Mouse (Mus musculus) CD4-positive, CD25-positive, alpha-beta regulatory T cell, adult 2 months (primary cell): ENCODE results near the gene Nckap5.
A peak's percentile ranks its signal among the peaks of the same experiment; 100 is the strongest.

Experiments
- DNase-seq: peaks from one replicate; pipeline ENCODE4 v3.0.0-alpha.2; 2012; ENCODE audit warnings: low read depth, low spot score

The Nckap5 gene

DNA sequence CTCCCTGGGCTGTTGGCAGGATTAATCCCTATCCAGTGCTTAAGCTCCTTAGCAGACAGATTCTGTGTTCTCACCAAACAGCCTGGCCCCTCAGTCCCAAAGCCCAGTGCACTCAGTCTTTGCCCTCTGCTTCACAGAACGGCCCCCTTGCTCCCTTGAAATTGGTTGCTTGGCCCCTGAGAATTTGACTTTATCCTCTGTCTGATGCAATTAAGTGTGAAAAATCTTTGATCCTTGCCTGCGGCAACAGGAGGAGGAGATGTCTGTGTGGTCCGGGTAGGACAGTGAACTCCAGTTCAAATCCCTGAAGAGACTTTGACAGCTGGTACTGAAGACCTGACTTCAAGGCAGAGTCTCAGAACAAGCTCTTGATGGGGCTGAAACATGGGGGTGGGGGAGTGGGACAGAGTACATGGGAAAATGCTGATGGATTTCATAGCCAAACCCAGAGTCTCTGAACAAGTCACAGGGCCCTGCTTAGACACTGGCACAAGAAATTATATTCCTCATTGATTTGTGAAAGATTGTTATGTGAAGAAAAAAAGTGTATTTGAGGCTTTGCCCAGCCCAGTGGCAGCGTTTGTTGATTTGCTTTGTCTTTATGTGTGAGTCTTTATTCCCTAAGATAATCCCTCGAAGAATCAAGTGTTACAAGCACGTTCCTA, 65.0 kb downstream of the Nckap5 start:
- DNase-seq = no peak

DNA sequence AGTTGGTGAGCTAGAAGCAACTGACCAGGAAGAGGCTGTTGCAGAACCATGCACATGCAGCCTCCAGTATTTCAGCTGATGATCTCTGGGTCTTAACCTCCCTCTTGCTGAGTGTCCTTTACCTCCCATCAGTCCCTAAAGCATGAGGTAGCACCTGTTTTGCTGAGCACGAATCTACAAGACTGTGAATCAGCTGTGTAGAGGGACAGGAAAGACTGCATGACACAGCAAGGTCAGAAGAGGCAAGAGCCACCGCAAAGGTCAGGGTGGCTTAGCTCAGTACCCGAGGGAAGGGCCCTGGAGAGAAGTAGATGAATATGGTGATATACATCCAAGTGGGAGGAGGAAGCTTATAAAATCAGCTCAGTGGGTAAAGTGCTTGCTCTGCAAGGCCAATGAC, 66.4 kb downstream of the Nckap5 start:
- DNase-seq = no peak

DNA sequence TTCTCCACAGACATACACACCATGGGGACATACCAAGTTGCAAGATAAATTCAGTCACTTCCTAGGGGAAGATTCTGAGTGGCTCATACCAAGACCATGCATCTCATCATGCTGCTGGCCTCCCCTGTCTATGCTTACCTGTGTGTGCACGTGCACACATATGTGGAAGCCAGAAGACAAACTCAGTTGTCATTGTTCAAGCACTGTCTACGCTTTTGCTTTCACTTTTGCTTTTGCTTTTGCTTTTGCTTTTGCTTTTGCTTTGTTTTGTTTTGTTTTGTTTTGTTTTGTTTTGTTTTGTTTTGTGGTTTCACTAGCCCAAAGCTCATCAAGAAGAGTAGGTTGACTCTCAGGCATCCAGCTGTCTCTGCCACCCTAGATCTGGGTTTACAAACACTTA, 67.4 kb downstream of the Nckap5 start:
- peak; percentile 27 for DNase-seq

DNA sequence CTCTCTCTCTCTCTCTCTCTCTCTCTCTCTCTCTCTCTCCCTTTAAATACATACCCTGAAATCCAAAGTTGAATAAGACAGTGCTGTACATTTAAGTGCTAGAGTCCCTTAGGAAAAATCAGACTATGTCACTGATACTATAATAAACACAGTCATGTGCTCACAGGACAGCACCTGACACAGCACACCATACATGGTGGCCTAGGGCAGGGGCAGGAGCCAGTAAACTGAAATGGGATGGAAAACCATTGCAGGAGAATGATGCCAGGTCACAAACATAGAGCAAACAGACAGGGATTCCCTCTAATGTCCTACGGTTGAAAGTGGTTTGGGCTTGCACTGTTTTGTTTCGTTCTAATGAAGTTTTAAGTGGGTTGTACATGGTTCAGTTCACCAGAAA, 70.2 kb downstream of the Nckap5 start:
- no peak for DNase-seq

DNA sequence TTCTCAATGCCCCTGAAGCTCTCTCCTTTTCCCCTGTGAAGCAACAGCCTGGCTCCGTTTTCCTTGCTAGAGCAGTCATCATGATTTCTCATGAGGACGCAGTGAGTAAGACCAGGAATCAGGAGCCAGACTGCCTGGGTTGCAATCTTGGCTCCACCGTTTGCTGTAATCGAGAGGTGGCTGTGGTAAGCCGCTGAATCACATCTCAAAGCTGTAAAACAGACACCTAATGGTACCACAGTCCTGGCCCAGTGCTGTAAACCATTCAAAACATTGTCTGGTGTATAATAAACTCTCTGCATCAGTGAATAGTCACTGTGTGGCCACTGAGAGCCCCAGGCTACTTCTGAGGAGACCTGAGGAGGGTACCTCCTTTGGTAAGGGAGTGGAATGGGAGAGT, 74.9 kb downstream of the Nckap5 start:
- DNase-seq = no peak

DNA sequence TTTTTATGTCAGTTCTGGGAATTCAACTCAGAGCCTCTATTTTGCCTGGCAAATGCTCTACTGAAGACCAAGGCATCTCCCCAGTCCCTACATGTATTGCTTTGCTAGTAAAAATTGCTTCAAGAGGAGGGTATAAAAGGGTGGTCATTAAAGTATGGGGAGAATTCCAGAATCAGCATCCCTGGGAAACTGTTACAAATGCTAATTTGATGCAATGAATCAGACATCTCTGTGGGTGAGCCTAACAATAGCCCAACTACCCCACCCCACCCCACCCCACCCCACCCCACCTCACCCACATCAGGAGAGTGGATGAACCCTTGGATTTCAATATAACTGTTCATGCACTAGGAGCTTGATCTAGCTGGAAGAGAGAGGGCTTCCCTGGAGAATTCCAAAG, 77.0 kb downstream of the Nckap5 start:
- DNase-seq = no peak

DNA sequence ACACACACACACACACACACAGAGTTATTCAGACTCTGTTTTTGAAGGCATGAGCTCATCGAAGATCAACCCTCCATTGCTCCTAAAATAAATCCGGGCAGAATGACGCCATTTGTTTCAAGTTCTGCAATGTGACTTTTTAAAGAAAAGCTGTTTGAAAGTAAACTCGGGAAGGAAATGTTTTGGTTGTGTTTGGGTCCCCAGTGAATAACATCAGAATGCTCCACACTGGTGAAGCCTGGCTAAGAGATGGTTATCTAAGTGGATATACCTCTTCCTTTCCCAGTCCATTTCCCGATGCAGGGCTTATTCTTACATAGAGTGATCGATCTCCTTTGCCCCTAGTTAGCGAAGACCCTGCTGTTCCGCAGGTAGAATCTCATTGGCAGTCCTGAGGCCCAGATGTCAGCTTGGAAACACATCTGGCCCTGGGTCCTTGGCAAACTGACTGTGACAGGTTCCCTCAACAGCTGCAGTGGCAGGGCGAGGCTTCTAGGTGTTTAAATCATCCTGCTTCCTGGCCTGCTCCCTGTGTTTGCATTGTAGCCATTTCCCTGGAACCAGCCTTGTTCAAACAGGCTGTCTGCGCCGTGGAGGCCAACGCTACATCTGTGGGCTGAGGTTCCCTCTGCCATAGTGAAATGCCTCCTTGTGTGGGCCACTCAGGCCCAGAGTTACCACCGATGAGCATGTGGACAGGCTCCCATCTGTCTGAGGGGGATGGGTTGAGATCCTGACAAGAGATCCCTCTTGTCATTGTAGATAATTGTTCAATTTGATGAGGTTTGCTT, 78.2 kb downstream of the Nckap5 start:
- DNase-seq = no peak

DNA sequence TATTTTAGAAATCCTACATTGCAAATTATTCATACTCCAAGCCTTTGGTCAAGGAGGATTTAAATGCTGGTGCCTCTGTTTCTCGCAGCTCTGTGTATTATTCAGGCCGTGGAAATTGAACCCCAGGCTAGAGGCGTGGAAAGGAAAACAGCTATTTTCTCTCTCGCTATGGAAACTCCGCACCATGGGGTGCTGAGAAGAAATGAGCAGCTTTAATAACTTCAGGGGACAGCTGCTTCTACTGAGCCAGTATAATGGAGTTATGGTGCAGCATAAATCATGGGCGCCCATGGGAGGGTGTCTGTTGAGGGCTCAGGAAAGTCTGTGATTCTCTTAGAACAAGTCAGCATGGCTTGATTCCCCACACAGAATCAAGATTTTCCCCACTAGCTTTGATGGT, 79.5 kb downstream of the Nckap5 start:
- no peak for DNase-seq

DNA sequence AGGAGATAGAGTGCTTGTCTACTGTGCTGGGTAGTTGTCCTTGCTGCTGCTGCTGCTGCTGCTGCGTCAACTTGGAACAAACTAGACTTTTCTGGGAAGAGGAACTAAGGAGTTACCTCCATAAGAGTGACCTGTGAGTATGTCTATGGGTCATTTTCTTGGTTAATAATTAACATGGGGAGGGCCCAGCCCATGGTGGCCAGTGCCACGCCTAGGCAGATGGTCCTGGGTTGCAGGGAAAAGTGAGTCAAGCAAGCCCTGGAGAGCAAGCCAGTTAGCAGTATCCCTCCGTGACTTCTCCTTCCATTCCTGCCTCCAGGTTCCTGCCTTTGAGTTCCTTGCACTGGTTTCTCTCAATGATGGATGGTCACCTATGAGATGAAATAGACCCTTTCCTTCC, 80.4 kb downstream of the Nckap5 start:
- DNase-seq = no peak

DNA sequence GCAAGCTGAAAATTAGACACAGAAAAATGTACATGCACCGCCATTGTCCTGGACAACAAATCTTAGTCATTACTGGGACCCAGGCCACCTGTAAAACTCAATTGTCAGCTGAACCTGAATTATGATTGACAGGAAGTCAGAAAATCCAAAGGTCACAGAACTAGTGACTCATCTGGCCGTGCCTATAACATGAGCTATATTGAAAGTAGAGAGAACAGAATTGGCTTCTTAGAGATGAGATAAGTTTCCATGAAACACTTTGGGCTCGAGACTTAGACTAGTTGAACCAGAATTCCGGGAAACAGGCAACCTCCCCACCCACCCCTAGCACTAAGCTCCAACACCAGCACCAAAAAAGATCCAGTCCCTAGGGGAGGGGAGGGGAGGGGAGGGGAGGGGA, 82.7 kb downstream of the Nckap5 start:
- peak; percentile 32 for DNase-seq

DNA sequence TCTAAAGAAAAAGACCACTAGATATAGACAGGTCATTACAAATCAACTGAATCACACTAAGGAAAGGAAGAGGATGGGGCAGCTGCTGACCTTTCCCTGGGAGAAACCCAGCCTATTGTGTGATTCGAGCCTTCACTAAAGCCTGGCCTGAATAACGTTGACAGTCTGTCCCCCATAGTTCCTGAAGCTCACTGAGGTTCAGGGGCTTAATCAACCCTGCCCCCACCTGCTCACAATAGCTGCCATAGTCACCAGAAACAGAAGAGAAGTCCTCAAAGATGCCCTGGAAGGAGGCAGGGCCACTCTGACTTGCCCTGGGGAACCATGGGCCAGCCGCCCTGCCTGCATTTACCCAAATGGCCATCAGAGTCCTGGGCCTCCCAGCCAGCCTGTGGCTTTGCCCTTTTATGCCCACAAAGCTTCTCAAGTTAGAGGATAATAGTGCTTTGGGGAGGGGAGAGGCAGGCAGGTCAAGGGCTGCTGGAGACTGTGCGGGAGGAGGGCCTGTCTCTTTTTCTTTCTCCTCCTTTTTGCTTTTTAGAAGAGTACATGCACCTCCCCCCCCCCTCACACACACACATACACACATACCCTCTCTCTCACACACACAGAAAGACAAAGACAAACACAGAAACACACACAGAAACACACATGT, 85.0 kb downstream of the Nckap5 start:
- DNase-seq = no peak

DNA sequence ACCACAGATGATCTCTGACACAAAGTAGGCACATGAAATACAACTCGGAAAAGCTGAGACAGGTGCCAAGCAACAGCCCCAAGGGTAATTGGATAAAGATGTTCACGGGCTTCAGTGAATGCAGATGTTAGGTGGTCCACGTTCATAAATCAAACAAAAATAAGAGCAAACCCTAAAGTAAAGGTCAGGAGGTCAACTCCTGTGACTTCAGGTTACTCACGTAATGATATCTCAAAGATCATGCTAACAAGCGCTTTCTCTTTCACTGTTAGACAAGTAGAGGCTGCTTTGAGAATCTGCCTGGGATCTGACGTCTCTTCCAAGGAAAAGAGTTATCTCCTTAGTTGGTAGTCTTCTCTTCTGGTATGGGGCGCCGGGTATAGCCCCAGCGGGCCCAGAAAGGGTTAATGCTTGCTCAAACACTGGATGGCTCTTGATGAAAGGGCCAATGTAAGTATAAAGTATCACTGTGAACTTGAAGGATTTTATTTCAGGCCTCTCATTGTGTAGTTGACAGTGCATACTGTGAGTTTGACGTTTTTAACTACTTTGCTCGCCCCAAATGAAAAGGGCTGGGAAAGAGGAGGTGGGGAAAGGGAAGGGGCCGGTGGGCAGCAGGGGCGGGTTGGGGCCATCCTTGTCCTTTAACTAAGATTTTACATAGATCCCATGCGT, 85.8 kb downstream of the Nckap5 start:
- no peak for DNase-seq

DNA sequence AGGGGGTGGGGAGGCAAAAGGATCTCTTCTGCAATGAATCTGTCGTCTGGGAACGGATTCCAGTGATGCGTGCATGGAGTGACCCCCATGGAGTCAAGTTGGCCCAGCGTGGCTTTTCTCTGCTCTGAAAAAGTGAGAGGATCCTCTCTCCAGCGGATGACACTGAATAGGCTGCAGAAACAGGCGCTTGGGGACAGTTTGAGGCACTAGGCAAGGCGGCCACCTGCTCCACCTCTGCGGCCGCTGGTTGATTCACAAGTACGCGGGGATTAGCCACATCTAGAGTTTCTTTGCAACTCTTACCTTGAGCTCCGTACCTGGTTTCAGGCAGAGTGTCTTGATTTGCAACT, 92.3 kb downstream of the Nckap5 start:
- no peak for DNase-seq

DNA sequence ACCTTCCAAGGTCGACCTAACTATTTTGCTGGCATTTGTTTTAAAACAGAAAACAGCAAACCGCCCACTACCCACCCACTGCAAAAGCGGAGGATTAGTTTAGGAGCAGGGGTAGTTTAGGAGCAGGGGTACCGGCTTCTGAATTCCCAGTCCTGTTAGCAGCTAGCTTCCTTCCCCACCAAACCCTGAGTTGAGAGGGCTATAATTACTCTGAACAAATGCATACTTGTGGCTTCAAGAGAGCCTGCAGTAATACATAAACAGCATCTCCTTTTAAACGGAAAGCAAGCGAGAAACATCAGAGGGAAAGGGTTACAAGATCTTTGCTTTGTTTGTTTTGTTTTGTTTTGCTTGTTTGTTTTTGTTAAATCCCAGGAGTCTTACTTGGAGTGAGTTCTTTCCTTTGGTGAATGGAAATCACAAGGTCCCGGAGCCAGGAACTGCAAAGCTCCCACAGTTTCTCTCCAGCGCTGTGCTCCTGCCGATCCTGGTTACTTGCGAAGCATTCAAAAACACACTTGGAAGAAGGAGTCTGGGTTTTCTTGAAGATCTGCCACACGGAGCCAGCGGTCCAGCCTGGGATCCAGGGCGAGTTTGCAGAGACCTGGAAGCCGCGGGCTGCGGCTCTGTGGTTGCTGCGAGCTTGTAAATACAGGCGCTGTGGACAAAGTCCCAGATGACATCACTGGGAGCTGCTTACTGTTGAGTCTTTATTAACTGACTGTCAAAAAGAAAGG, 92.9 kb downstream of the Nckap5 start:
- DNase-seq = peak; percentile 22

DNA sequence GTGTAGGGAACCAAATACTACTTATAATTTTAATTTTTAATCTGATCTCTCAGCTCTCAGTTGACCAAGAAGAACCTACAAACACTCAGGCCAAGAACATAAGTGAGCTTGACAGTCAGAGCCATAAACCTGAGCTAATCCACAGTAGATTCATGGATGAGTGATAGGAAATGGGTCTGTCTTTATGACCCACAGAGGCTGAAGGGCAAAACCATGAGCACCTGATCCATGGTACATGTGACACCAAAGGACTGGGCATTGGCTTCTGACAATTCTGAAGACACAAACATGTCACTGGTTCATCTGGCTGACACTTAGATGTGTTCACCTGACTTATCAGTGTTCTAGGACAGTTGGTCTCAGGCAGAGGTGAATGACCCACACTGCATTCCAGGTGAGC, 98.9 kb downstream of the Nckap5 start:
- DNase-seq = no peak

DNA sequence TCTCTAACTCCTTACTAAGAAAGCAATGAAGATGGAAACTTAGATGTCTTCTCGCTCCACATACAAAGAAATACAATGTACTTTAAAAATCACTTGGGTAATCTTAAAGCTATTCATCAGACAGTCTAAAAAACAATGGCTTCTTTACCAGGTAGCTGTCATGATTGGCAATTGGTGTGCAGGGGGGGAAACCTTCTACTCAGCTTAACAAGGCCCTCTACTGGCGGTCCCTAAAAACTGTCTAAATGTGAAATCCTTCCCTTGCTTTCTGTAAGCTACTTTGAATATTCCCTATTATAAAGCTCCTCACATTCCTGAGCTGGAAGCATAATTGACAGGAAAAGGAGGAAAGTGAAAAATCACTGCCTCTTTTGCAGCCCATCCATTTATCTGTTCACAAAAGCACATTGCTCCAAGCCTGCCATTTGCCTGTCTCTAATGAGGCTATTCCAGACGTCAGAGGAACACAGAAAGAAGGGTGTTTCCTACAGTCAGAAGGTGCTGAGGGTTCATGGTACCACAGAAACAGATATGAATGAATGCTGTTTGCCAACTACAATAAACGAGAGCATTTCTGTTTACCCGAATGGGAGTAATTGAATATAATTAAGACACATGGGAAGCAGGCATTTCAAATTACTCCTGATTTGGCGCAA, 104.1 kb downstream of the Nckap5 start:
- no peak for DNase-seq

DNA sequence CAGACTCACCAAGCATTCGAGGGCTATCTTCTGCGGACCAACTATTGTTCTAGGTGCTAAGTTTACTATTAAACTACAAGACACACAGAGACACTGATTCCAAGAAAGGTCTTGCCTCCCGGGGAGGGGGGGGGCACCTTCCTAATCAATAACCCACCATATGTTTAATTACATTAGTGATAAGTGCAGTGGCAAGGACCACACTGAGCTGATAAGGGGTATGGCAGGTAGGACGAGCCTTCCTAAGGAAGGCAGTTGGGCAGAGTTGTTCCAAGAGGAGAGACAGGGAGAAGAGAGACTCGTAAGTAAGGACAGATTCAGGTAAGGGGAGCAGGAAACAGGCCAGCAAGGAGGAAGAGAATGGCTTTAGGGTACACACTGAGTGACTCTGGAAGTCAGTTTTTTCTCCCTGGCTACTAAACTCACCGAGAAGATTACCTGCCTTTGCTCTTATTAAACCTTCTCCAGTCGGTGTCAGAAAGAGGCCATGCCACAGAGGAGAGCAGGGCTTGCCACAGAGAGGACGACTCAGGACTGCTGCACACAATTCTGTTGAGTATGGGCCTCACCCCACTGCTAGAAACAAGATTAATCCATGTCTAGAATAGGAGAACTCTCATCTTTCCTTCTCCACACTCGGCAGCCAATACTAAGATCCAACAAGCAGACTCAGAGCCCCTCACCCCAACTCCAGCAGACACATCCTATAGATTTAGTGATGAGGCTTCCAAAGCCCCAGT, 104.8 kb downstream of the Nckap5 start:
- no peak for DNase-seq

DNA sequence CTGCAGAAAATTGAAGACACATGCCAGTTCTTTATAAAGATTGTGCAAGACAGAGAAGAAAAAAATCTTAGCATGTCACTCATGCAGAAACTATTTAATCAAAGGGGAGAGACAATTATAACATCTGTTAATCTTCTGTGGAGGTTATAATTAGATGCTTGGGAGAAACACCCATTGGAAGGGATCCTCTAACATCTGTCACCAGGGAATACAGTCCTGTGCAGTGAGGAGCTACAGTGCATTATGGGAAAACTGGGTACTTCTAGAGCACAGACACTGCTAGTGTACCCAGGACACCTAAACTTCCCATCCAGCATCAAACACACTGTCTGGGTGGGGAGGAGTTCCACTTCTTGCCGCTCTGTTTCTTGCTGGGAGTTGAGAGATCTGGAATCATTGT, 108.7 kb downstream of the Nckap5 start:
- no peak for DNase-seq

DNA sequence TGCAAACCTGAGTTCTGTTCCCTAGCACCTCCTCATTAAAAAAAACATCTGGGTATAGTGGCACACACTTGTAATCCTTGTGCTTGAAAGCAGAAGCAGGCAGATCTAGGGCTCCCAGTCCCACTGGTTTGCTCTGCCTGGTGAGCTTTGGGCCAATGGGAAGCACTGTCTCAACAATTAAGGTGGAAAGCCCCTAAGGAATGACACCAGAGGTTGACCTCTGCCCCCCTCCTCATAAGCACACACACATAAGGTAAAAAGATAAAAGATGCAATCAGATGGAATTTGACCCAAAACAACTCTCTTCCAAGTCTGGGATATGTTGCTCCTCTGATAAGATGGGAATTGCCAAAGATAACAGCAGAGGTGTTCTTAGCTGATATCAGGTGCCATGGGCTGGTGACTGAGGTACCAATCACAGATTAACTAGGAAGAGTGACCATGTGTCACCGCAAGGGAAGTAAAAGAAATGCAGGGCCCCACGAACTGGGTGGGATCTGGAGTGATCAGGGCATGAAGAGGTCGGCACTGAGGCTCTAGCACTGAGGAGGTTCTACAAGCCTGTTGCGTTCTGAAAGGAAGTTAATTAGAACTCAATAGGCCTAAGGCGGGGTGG, 110.8 kb downstream of the Nckap5 start:
- no peak for DNase-seq

DNA sequence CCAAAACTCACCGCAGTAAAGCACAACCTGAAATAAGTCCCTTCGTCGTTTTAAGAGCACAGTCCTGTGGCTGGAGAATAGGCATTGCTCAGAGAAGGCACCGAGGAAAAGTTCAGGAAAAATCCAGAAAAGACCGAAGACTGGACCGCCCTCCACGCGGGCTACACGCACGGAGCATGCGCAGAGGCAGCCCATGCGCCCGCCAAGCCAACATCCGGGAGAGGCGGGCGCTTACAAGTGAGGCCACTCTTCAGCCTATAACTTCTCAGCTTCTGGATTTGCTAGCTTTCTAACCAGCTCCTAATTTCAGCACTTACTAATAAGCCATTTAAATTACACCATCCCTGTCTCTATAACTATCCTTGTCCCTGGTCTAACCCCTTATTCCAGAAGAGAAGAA, 124.0 kb downstream of the Nckap5 start:
- no peak for DNase-seq
